Mouse (Mus musculus) intestine, embryonic 14.5 days (tissue): ENCODE measurements around the gene Gpr107. TPM values are rescaled to one million over a fixed set of nuclear protein-coding genes. Genes with fewer than 3 reads are reported as not detected.

Experiments used
- ATAC-seq: fragments of 200-750 bp; cut with Nextera tagmentation; replicated peaks from 2 replicates; pipeline ENCODE4 v1.8.0; 2017; ENCODE audit warnings: low read depth, moderate number of reproducible peaks, moderate TSS enrichment, moderate library complexity; ENCODE audit not compliant: low FRiP score, low TSS enrichment
- DNase-seq: peaks from one replicate; pipeline ENCODE4 v3.0.0-alpha.2; 2018; ENCODE audit warnings: low spot score
- H3K27ac ChIP-seq: fragments of 300-500 bp; sonication (generic); 2 replicates; pipeline ENCODE4 v1.5.1; 2014; ENCODE audit warnings: low read depth, mild to moderate bottlenecking, control low read depth
- H3K27me3 ChIP-seq: fragments of 300-500 bp; sonication (generic); replicated peaks from 2 replicates; pipeline ENCODE4 v1.6.1; 2014; ENCODE audit warnings: low read length, control low read depth; ENCODE audit not compliant: control insufficient read depth, insufficient read depth
- H3K36me3 ChIP-seq: fragments of 300-500 bp; sonication (generic); 2 replicates; pipeline ENCODE4 v1.6.1; 2014; ENCODE audit warnings: low read length, control low read depth; ENCODE audit not compliant: control insufficient read depth, insufficient read depth
- H3K4me1 ChIP-seq: fragments of 300-500 bp; sonication (generic); replicated peaks from 2 replicates; pipeline ENCODE4 v1.6.1; 2014; ENCODE audit warnings: low read length, control low read depth, mixed read lengths; ENCODE audit not compliant: control insufficient read depth, insufficient read depth
- H3K4me2 ChIP-seq: fragments of 300-500 bp; sonication (generic); 2 replicates; pipeline ENCODE4 v1.6.1; 2014; ENCODE audit warnings: low read length
- H3K4me3 ChIP-seq: fragments of 300-500 bp; sonication (generic); 2 replicates; pipeline ENCODE4 v1.5.1; 2014; ENCODE audit warnings: low read depth, low read length, control low read depth, mixed read lengths
- H3K9ac ChIP-seq: fragments of 300-500 bp; sonication (generic); 2 replicates; pipeline ENCODE4 v1.6.1; 2014; ENCODE audit warnings: mild to moderate bottlenecking, low read length
- H3K9me3 ChIP-seq: fragments of 300-500 bp; sonication (generic); 2 replicates; pipeline ENCODE4 v1.6.1; 2016; ENCODE audit warnings: low read length, control low read depth; ENCODE audit not compliant: control insufficient read depth
- WGBS: fragments of 180-500 bp; shearing (Covaris S2); extraction: QIAGEN DNeasy Blood & Tissue Kit; methylation state at CpG from one replicate; pipeline ENCODE4 v1.1.7; 2014; 5-methylcytosine and 5-hydroxymethylcytosine counted together
- polyA plus RNA-seq: library from polyadenylated mRNA; unstranded; fragments of >200 nt; fragmentation: Nextera tagmentation; extraction: Ambion mirVana; gene quantifications from 2 replicates; pipeline ENCODE4 v1.2.1, GENCODE M21; 2014

Gene Gpr107
- polyA plus RNA-seq, 1 experiment from 2014 or later: 26.9 TPM

- H3K27me3 ChIP-seq: no peaks in the 10 kb centered on the region
- ATAC-seq (no peak), DNase-seq (no peak)
- no peak overlapping the region for H3K4me3 ChIP-seq
- no peak overlapping the region for H3K27ac ChIP-seq
- H3K9me3 ChIP-seq: no peaks in the 10 kb centered on the region
- H3K4me2 ChIP-seq: no peak overlapping the region
- 93% methylated on average over 2 of the region's 2 CpGs for WGBS
- no peaks in the 10 kb centered on the region for H3K36me3 ChIP-seq
- no peak overlapping the region for H3K9ac ChIP-seq
- H3K4me1 ChIP-seq: peaks cover 24% of the 10 kb centered on the region
Measured at GRCm38 (mm10) chr2:31114205-31114604, 37.9 kb upstream of the Gpr107 start.

GRCm38 (mm10) chr2:31115091-31115942, 36.8 kb upstream of the Gpr107 start:
- H3K27me3 ChIP-seq: no peaks in the 10 kb centered on the region
- H3K36me3 ChIP-seq: no peaks in the 10 kb centered on the region
- ATAC-seq (no peak), DNase-seq (no peak)
- 40% methylated on average over 10 of the region's 10 CpGs for WGBS
- H3K9me3 ChIP-seq: no peaks in the 10 kb centered on the region
- H3K9ac ChIP-seq: no peak overlapping the region
- H3K4me1 ChIP-seq: peaks cover 19% of the 10 kb centered on the region
- peak overlapping the region; percentile 24 for H3K27ac ChIP-seq
- H3K4me2 ChIP-seq: no peak overlapping the region
- H3K4me3 ChIP-seq: no peak overlapping the region

GRCm38 (mm10) chr2:31115943-31116731, 36.0 kb upstream of the Gpr107 start:
- Histone ChIP-seq H3K36me3 (no peaks in the 10 kb centered on the region), H3K9ac (no peak overlapping the region), H3K4me2 (no peak overlapping the region), H3K27ac (peak overlapping the region; percentile 24), H3K27me3 (no peaks in the 10 kb centered on the region), H3K9me3 (no peaks in the 10 kb centered on the region), H3K4me3 (no peak overlapping the region), H3K4me1 (peaks cover 19% of the 10 kb centered on the region)
- ATAC-seq (no peak), DNase-seq (no peak)
- 42% methylated on average over 10 of the region's 10 CpGs for WGBS

GRCm38 (mm10) chr2:31118211-31118610, 33.9 kb upstream of the Gpr107 start:
- H3K4me3 ChIP-seq: no peak overlapping the region
- no peaks in the 10 kb centered on the region for H3K27me3 ChIP-seq
- no peak overlapping the region for H3K9ac ChIP-seq
- no peak overlapping the region for H3K27ac ChIP-seq
- H3K4me1 ChIP-seq: peaks cover 19% of the 10 kb centered on the region
- no peak overlapping the region for H3K4me2 ChIP-seq
- no peaks in the 10 kb centered on the region for H3K9me3 ChIP-seq
- 88% methylated on average over 3 of the region's 3 CpGs for WGBS
- ATAC-seq (no peak), DNase-seq (no peak)
- H3K36me3 ChIP-seq: no peaks in the 10 kb centered on the region

GRCm38 (mm10) chr2:31118639-31119380, 33.3 kb upstream of the Gpr107 start:
- ATAC-seq: no peak

GRCm38 (mm10) chr2:31119795-31120194, 32.3 kb upstream of the Gpr107 start:
- Histone ChIP-seq H3K27ac (no peak overlapping the region), H3K9ac (no peak overlapping the region), H3K36me3 (no peaks in the 10 kb centered on the region), H3K4me3 (no peak overlapping the region), H3K4me2 (no peak overlapping the region), H3K9me3 (no peaks in the 10 kb centered on the region), H3K4me1 (peaks cover 19% of the 10 kb centered on the region), H3K27me3 (no peaks in the 10 kb centered on the region)
- 60% methylated on average over 13 of the region's 13 CpGs for WGBS
- DNase-seq: no peak
- no peak for ATAC-seq

More at GRCm38 (mm10) chr2:31118639-31119380, 33.3 kb upstream of the Gpr107 start:
- Histone ChIP-seq H3K4me1 (peaks cover 19% of the 10 kb centered on the region), H3K4me3 (no peak overlapping the region), H3K36me3 (no peaks in the 10 kb centered on the region), H3K27me3 (no peaks in the 10 kb centered on the region), H3K9ac (no peak overlapping the region), H3K4me2 (no peak overlapping the region), H3K9me3 (no peaks in the 10 kb centered on the region), H3K27ac (no peak overlapping the region)
- DNase-seq: no peak
- 88% methylated on average over 10 of the region's 10 CpGs for WGBS

GRCm38 (mm10) chr2:31121131-31121693, 30.9 kb upstream of the Gpr107 start:
- Histone ChIP-seq H3K9me3 (no peaks in the 10 kb centered on the region), H3K4me1 (peaks cover 8% of the 10 kb centered on the region), H3K9ac (no peak overlapping the region), H3K36me3 (no peaks in the 10 kb centered on the region), H3K4me2 (no peak overlapping the region), H3K4me3 (no peak overlapping the region), H3K27me3 (no peaks in the 10 kb centered on the region), H3K27ac (no peak overlapping the region)
- 77% methylated on average over 7 of the region's 7 CpGs for WGBS
- DNase-seq (no peak), ATAC-seq (no peak)

- Histone ChIP-seq H3K4me2 (no peak overlapping the region), H3K9me3 (no peaks in the 10 kb centered on the region), H3K27me3 (no peaks in the 10 kb centered on the region), H3K36me3 (no peaks in the 10 kb centered on the region), H3K9ac (no peak overlapping the region), H3K4me3 (no peak overlapping the region), H3K27ac (no peak overlapping the region), H3K4me1 (peaks cover 18% of the 10 kb centered on the region)
- DNase-seq (no peak), ATAC-seq (no peak)
- 94% methylated on average over 5 of the region's 5 CpGs for WGBS
Measured at GRCm38 (mm10) chr2:31122806-31123205, 29.3 kb upstream of the Gpr107 start.
